Mouse (Mus musculus) liver, postnatal 0 days (tissue): ENCODE results near the gene Cabp4. TPM values are rescaled to one million over a fixed set of nuclear protein-coding genes. Genes with fewer than 3 reads are reported as not detected.
A peak's percentile ranks its signal among the peaks of the same experiment; 100 is the strongest.

Experiments
- ATAC-seq: fragments of 200-750 bp; cut with Nextera tagmentation; 2 replicates; pipeline ENCODE4 v1.8.0; 2017; ENCODE audit warnings: mild to moderate bottlenecking, moderate library complexity
- DNase-seq: peaks from one replicate; pipeline ENCODE4 v3.0.0-alpha.2; 2016
- H3K27ac ChIP-seq: fragments of 300-500 bp; sonication (generic); 2 replicates; pipeline ENCODE4 v1.5.1; 2014; ENCODE audit warnings: antibody characterized with exemption, moderate library complexity, mild to moderate bottlenecking, low read depth
- H3K27me3 ChIP-seq: fragments of 300-500 bp; sonication (generic); 2 replicates; pipeline ENCODE4 v1.6.1; 2014; ENCODE audit warnings: low read length, control low read depth, mixed read lengths; ENCODE audit not compliant: insufficient read depth
- H3K36me3 ChIP-seq: fragments of 300-500 bp; sonication (generic); replicated peaks from 2 replicates; pipeline ENCODE4 v1.6.1; 2014; ENCODE audit warnings: mild to moderate bottlenecking, control low read depth, low read length, moderate library complexity, mixed read lengths; ENCODE audit not compliant: insufficient read depth
- H3K4me1 ChIP-seq: fragments of 300-500 bp; sonication (generic); 2 replicates; pipeline ENCODE4 v1.6.1; 2014; ENCODE audit warnings: antibody characterized with exemption, mild to moderate bottlenecking, control low read depth; ENCODE audit not compliant: insufficient read depth
- H3K4me2 ChIP-seq: fragments of 300-500 bp; sonication (generic); 2 replicates; pipeline ENCODE4 v1.6.1; 2014; ENCODE audit warnings: low read depth, mild to moderate bottlenecking, low read length, moderate library complexity, mixed read lengths
- H3K4me3 ChIP-seq: fragments of 300-500 bp; sonication (generic); 2 replicates; pipeline ENCODE4 v1.5.1; 2014; ENCODE audit warnings: low read depth, low read length
- H3K9ac ChIP-seq: fragments of 300-500 bp; sonication (generic); replicated peaks from 2 replicates; pipeline ENCODE4 v1.6.1; 2014; ENCODE audit warnings: mild to moderate bottlenecking, moderate library complexity
- H3K9me3 ChIP-seq: fragments of 300-500 bp; sonication (generic); 2 replicates; pipeline ENCODE4 v1.6.1; 2016; ENCODE audit warnings: mild to moderate bottlenecking, control low read depth, low read length, mixed read lengths
- CTCF ChIP-seq: sonication (generic); IDR thresholded peaks from 2 replicates; pipeline ENCODE4 v1.5.1; 2016; ENCODE audit warnings: antibody characterized with exemption, low read depth
- EP300 ChIP-seq: IDR thresholded peaks from 2 replicates; pipeline ENCODE4 v1.6.1; 2016; ENCODE audit warnings: antibody characterized with exemption, low read depth, mild to moderate bottlenecking
- WGBS: fragments of 180-500 bp; shearing (Covaris S2); extraction: QIAGEN DNeasy Blood & Tissue Kit; methylation state at CpG from one replicate; pipeline ENCODE4 v1.1.7; 2014; ENCODE audit not compliant: insufficient replicate concordance; 5-methylcytosine and 5-hydroxymethylcytosine counted together
- polyA plus RNA-seq: library from polyadenylated mRNA; unstranded; fragments of >200 nt; fragmentation: Nextera tagmentation; extraction: Ambion mirVana; gene quantifications from 2 replicates; pipeline ENCODE4 v1.2.1, GENCODE M21; 2015

Gene Cabp4
- polyA plus RNA-seq, result 0.11 and 0.15 TPM in 2 replicates

- Histone ChIP-seq H3K4me1 (peaks cover 24% of the 10 kb centered on the region), H3K27me3 (no peaks in the 10 kb centered on the region), H3K27ac (peak within 1 kb of the TSS; percentile 74), H3K36me3 (no peaks in the 10 kb centered on the region), H3K9ac (no peak within 1 kb of the TSS; the same call in 1 of the 2 replicates), H3K4me2 (no peak within 1 kb of the TSS), H3K4me3 (no peak within 1 kb of the TSS), H3K9me3 (no peaks in the 10 kb centered on the region)
- no peak for DNase-seq
- no peak for ATAC-seq
- TF ChIP-seq EP300, result no peak
- TF ChIP-seq CTCF, result no peak
- WGBS, result 47% methylated on average over 7 of the region's 7 CpGs
Measured at GRCm38 (mm10) chr19:4143759-4144268, at the start of gene Cabp4. Gene Cabp4, minus strand, starts transcription at chr19:4144033.

GRCm38 (mm10) chr19:4193129-4193528, 49.3 kb upstream of the Cabp4 start:
- Histone ChIP-seq H3K27me3 (no peaks in the 10 kb centered on the region), H3K4me3 (peak overlapping the region; percentile 88), H3K9me3 (no peaks in the 10 kb centered on the region), H3K27ac (peak overlapping the region; percentile 89; the same call in 1 of the 2 replicates), H3K9ac (peak overlapping the region; percentile 93), H3K36me3 (peaks cover 43% of the 10 kb centered on the region), H3K4me2 (peak overlapping the region; percentile 85), H3K4me1 (peaks cover 42% of the 10 kb centered on the region)
- ATAC-seq, result no peak
- TF ChIP-seq EP300, result no peak
- no peak for TF ChIP-seq CTCF
- WGBS, result 57% methylated on average over 6 of the region's 6 CpGs
- no peak for DNase-seq

- peak overlapping the region; percentile 88 for H3K4me3 ChIP-seq
- peak overlapping the region; percentile 93 for H3K9ac ChIP-seq
- no peaks in the 10 kb centered on the region for H3K9me3 ChIP-seq
- TF ChIP-seq EP300, result no peak
- TF ChIP-seq CTCF, result no peak
- H3K27ac ChIP-seq, result peak overlapping the region; percentile 89
- ATAC-seq (peak; percentile 53), DNase-seq (no peak)
- H3K4me1 ChIP-seq, result peaks cover 37% of the 10 kb centered on the region
- no peaks in the 10 kb centered on the region for H3K27me3 ChIP-seq
- peak overlapping the region; percentile 85 for H3K4me2 ChIP-seq
- peaks cover 42% of the 10 kb centered on the region for H3K36me3 ChIP-seq
- 1% methylated on average over 35 of the region's 52 CpGs for WGBS
Measured at GRCm38 (mm10) chr19:4192251-4192985, 48.6 kb upstream of the Cabp4 start.

GRCm38 (mm10) chr19:4191528-4192250, 47.9 kb upstream of the Cabp4 start, which contains the start of gene Ppp1ca:
Gene Ppp1ca, plus strand, starts transcription at chr19:4192065.
- 3% methylated on average over 38 of the region's 47 CpGs for WGBS
- peak; percentile 90 for TF ChIP-seq CTCF
- TF ChIP-seq EP300, result no peak; the same call in 1 of the 2 replicates
- DNase-seq, result peak; percentile 99
- Histone ChIP-seq H3K27me3 (no peaks in the 10 kb centered on the region), H3K9ac (peak within 1 kb of the TSS; percentile 93), H3K4me2 (peak within 1 kb of the TSS; percentile 85), H3K27ac (peak within 1 kb of the TSS; percentile 89), H3K9me3 (no peaks in the 10 kb centered on the region), H3K4me1 (peaks cover 34% of the 10 kb centered on the region), H3K36me3 (peaks cover 35% of the 10 kb centered on the region), H3K4me3 (peak within 1 kb of the TSS; percentile 88)
- ATAC-seq, result peak; percentile 94

- Histone ChIP-seq H3K9me3 (no peaks in the 10 kb centered on the region), H3K9ac (peak within 1 kb of the TSS; percentile 93), H3K36me3 (peaks cover 27% of the 10 kb centered on the region), H3K27ac (peak within 1 kb of the TSS; percentile 89), H3K27me3 (no peaks in the 10 kb centered on the region), H3K4me2 (peak within 1 kb of the TSS; percentile 85), H3K4me3 (peak within 1 kb of the TSS; percentile 88), H3K4me1 (peaks cover 37% of the 10 kb centered on the region)
- ATAC-seq (no peak), DNase-seq (peak; percentile 57)
- TF ChIP-seq EP300 (no peak), CTCF (no peak)
- WGBS, result 29% methylated on average over 4 of the region's 4 CpGs
Measured at GRCm38 (mm10) chr19:4190831-4191334, 47.0 kb upstream of the Cabp4 start, which contains the start of gene Tbc1d10c. Gene Tbc1d10c, minus strand, starts transcription at chr19:4191284.
